Mouse (Mus musculus): ENCODE measurements around the gene Slc1a2.

- TF ChIP-seq POLR2A (IDR thresholded peaks at IDR 0.05; ENCODE audit: low read depth, low read length) = no peak
- no peak for TF ChIP-seq CTCF (conservative IDR thresholded peaks at IDR 0.05; ENCODE audit: insufficient read depth, insufficient read length, low read depth, low read length)
Observed at GRCm38 (mm10) chr2:102774700-102775099, 116.2 kb downstream of the Slc1a2 start.
